ENCODE assay signal across 8 mouse cellular contexts in genomic region chr3:51340552-51341267, GRCm38 (mm10). TPM values are rescaled to one million over a fixed set of nuclear protein-coding genes. Genes with fewer than 3 reads are reported as not detected.
DNase-seq lines count a peak whose midpoint lies in the region; ATAC-seq and TF ChIP-seq lines count a peak whose summit lies in the region.

Gene Elf2 (minus strand): TSS chr3:51340663.

- peak within 1 kb of the TSS; percentile 87 for H3K4me2 ChIP-seq in hindbrain, embryonic 15.5 days

- H3K4me1 ChIP-seq in hindbrain, embryonic 15.5 days (replicated peaks), result peaks cover 24% of the 10 kb centered on the region

- no peaks in the 10 kb centered on the region for H3K9me3 ChIP-seq in hindbrain, embryonic 15.5 days

- 1% methylated on average over 60 of the region's 87 CpGs for WGBS in hindbrain, embryonic 15.5 days
- under 1% methylated on average over 62 of the region's 87 CpGs for WGBS in macrophage (ENCODE audit: missing documents)

- H3K4me3 ChIP-seq in hindbrain, embryonic 15.5 days, result peak within 1 kb of the TSS; percentile 74
- H3K4me3 ChIP-seq in left cerebral cortex, adult 2 months, result peak within 1 kb of the TSS; percentile 95
- peak within 1 kb of the TSS; percentile 76 for H3K4me3 ChIP-seq in macrophage (ENCODE audit: inconsistent target)

- peak; percentile 75 for ATAC-seq in hindbrain, embryonic 15.5 days (ENCODE audit: low FRiP score, low read depth)

- intact Hi-C loops in left cerebral cortex, adult 2 months (cut with DNase I), result loop anchor here (1.0 to 2.0 kb wide), 2 partner anchors 24 to 64 kb away; no protein-coding TSS in a partner anchor

- H3K27me3 ChIP-seq in hindbrain, embryonic 15.5 days, result no peaks in the 10 kb centered on the region

- H3K27ac ChIP-seq in hindbrain, embryonic 15.5 days (replicated peaks), result peak within 1 kb of the TSS; percentile 98
- peak within 1 kb of the TSS; percentile 92 for H3K27ac ChIP-seq in left cerebral cortex, adult 2 months
- peak within 1 kb of the TSS; percentile 74 for H3K27ac ChIP-seq in macrophage

- peaks cover 42% of the 10 kb centered on the region for H3K79me2 ChIP-seq in macrophage (ENCODE audit: inconsistent target)

- no peaks in the 10 kb centered on the region for H3K36me3 ChIP-seq in hindbrain, embryonic 15.5 days
- H3K36me3 ChIP-seq in macrophage (ENCODE audit: inconsistent target), result no peaks in the 10 kb centered on the region

- peak; percentile 89 for DNase-seq in ZHBTc4 (ENCODE audit: low read depth, low spot score)
- peak; percentile 80 to 87 for DNase-seq in cerebellum, postnatal 36 days
- peak; percentile 91 for DNase-seq in gastrocnemius, adult 18-20 months (ENCODE audit: low spot score)
- DNase-seq in left cerebral cortex, adult 2 months (ENCODE audit: extremely low spot score in 1 of 2, low spot score in 2 of 2), result peak; percentile 81 to 84
- DNase-seq in retina, postnatal 7 days (ENCODE audit: low read depth, low spot score), result peak; percentile 76
- peak; percentile 81 for DNase-seq in urinary bladder, adult 2 months (ENCODE audit: low spot score)

- peak within 1 kb of the TSS; percentile 82 for H3K9ac ChIP-seq in hindbrain, embryonic 15.5 days

- TF ChIP-seq CTCF in left cerebral cortex, adult 2 months (IDR thresholded peaks at IDR 0.05), result no peak

RNA-seq across cellular contexts. Expression of gene Elf2, which starts in this region (rescaled TPM):
- 10 to 100 TPM; 38.5 to 43.6 TPM for total RNA-seq in gastrocnemius, adult 18-20 months (2021)
- polyA plus RNA-seq in hindbrain, embryonic 15.5 days (2015; fragmentation: Nextera tagmentation; extraction: Ambion mirVana), result 34.2 and 35.7 TPM in 2 replicates
- 10 to 100 TPM; 48.5 to 51.8 TPM for total RNA-seq in left cerebral cortex, adult 2 months (2021)
- 100 to 1,000 TPM; 117 to 322 (median 208) TPM for total RNA-seq in macrophage (2018; cell fraction: chromatin; rRNA removed)
- 10 to 100 TPM; 29.4 to 66.9 (median 48.2) TPM for total RNA-seq in macrophage (2018; cell fraction: cytosol; rRNA removed)
- 100 to 1,000 TPM in 19 of 26 experiments, 10 to 100 TPM in 7; 63.4 to 181 (median 112) TPM for total RNA-seq in macrophage (2018; cell fraction: nucleus; rRNA removed)
- 38.0 to 40.4 TPM (median 38.7 TPM) in 3 replicates for polyA plus RNA-seq in macrophage (2018)
- 52.0 and 53.9 TPM in 2 replicates for polyA plus RNA-seq in urinary bladder, adult 2 months (2012; rRNA removed)

Comparison
In these comparisons a context has a peak if more than half of its experiments do, and no peak if none do; other contexts are left out.
1. Peak in every context shown above with its lines: DNase-seq, ATAC-seq, H3K4me3 ChIP-seq and H3K27ac ChIP-seq.